Mouse (Mus musculus) kidney, adult 2 months (tissue): ENCODE measurements around the gene Man1a. TPM values are rescaled to one million over a fixed set of nuclear protein-coding genes. Genes with fewer than 3 reads are reported as not detected.

Experiments used
- DNase-seq: peaks from one replicate; pipeline ENCODE4 v3.0.0; 2021
- H3K27ac ChIP-seq: fragments of 200-500 bp; 2 replicates; pipeline ENCODE4 v1.5.1; 2012; ENCODE audit warnings: low read depth, low read length, control low read depth, inconsistent platforms; ENCODE audit not compliant: insufficient read depth
- H3K27me3 ChIP-seq: fragments of 200-500 bp; replicated peaks from 2 replicates; pipeline ENCODE4 v1.6.1; 2012; ENCODE audit warnings: mild to moderate bottlenecking, moderate library complexity, low read length, inconsistent platforms; ENCODE audit not compliant: control insufficient read depth, insufficient read depth
- H3K36me3 ChIP-seq: fragments of 200-500 bp; 2 replicates; pipeline ENCODE4 v1.6.1; 2012; ENCODE audit warnings: mild to moderate bottlenecking, moderate library complexity, low read length, inconsistent platforms; ENCODE audit not compliant: control insufficient read depth, insufficient read depth
- H3K4me1 ChIP-seq: fragments of 200-500 bp; 2 replicates; pipeline ENCODE4 v1.6.1; 2011; ENCODE audit warnings: low read length; ENCODE audit not compliant: control insufficient read depth, insufficient read depth
- H3K4me3 ChIP-seq: fragments of 200-500 bp; 2 replicates; pipeline ENCODE4 v1.5.1; 2011; ENCODE audit warnings: mild to moderate bottlenecking, low read depth, low read length, control low read depth; ENCODE audit not compliant: insufficient read depth
- CTCF ChIP-seq: fragments of 200-500 bp; conservative IDR thresholded peaks from 2 replicates; pipeline ENCODE4 v1.5.1; 2011; ENCODE audit warnings: low read depth, mild to moderate bottlenecking, control low read depth, low read length, moderate library complexity, mixed read lengths; ENCODE audit not compliant: insufficient read depth, insufficient read length
- POLR2A ChIP-seq: fragments of 200-500 bp; IDR thresholded peaks from one replicate; pipeline ENCODE4 v1.6.1; 2011; ENCODE audit warnings: low read depth, low read length, control low read depth
- WGBS: fragments of 180-500 bp; shearing (Covaris S2); methylation state at CpG from one replicate; pipeline ENCODE4 v1.1.7; 2018; 5-methylcytosine and 5-hydroxymethylcytosine counted together
- polyA plus RNA-seq: library from polyadenylated mRNA; depleted of rRNA; stranded (reverse); fragments of >200 nt; gene quantifications from 2 replicates; pipeline ENCODE4 v1.2.3, GENCODE M21; 2012

The Man1a gene
- polyA plus RNA-seq, 1 experiment, result 33.4 TPM

- H3K27me3 ChIP-seq, result no peaks in the 10 kb centered on the region
- H3K4me1 ChIP-seq, result peaks cover 12% of the 10 kb centered on the region; the same call in 1 of the 2 replicates
- peak; percentile 71 for DNase-seq
- H3K27ac ChIP-seq, result peak overlapping the region; percentile 36
- TF ChIP-seq POLR2A, result no peak
- no peak for TF ChIP-seq CTCF
- no peaks in the 10 kb centered on the region for H3K36me3 ChIP-seq
- WGBS, result 5% methylated on average over 14 of the region's 14 CpGs
- H3K4me3 ChIP-seq, result peak overlapping the region; percentile 80
Measured at GRCm38 (mm10) chr10:54074247-54074608, 2.2 kb downstream of the Man1a start.

- Histone ChIP-seq H3K27ac (peak overlapping the region; percentile 36), H3K4me1 (peaks cover 12% of the 10 kb centered on the region; the same call in 1 of the 2 replicates)
- 41% methylated on average over 6 of the region's 6 CpGs for WGBS
Measured at GRCm38 (mm10) chr10:54073641-54074203, 2.7 kb downstream of the Man1a start.

GRCm38 (mm10) chr10:54072336-54072735 lies 4.1 kb downstream of the Man1a start:
- no peak overlapping the region for H3K4me3 ChIP-seq
- no peak overlapping the region for H3K27ac ChIP-seq
- TF ChIP-seq CTCF (no peak), POLR2A (no peak)
- no peaks in the 10 kb centered on the region for H3K27me3 ChIP-seq
- H3K4me1 ChIP-seq, result peaks cover 12% of the 10 kb centered on the region; the same call in 1 of the 2 replicates
- no peaks in the 10 kb centered on the region for H3K36me3 ChIP-seq
- DNase-seq, result no peak
- 83% methylated on average over 2 of the region's 2 CpGs for WGBS

More at GRCm38 (mm10) chr10:54073641-54074203, 2.7 kb downstream of the Man1a start:
- peak overlapping the region; percentile 80 for H3K4me3 ChIP-seq
- no peaks in the 10 kb centered on the region for H3K27me3 ChIP-seq
- H3K36me3 ChIP-seq, result no peaks in the 10 kb centered on the region
- no peak for TF ChIP-seq CTCF
- no peak for TF ChIP-seq POLR2A
- DNase-seq, result peak; percentile 63

GRCm38 (mm10) chr10:54070496-54070895 lies 5.9 kb downstream of the Man1a start:
- Histone ChIP-seq H3K36me3 (no peaks in the 10 kb centered on the region; the same call in 1 of the 2 replicates), H3K4me3 (no peak overlapping the region), H3K27ac (no peak overlapping the region), H3K4me1 (peaks cover 7% of the 10 kb centered on the region; the same call in 1 of the 2 replicates), H3K27me3 (no peaks in the 10 kb centered on the region)
- DNase-seq, result no peak
- WGBS, result 83% methylated on average over 5 of the region's 5 CpGs
- TF ChIP-seq CTCF (no peak), POLR2A (no peak)

- no peak overlapping the region for H3K4me3 ChIP-seq
- no peak overlapping the region for H3K27ac ChIP-seq
- no peak for DNase-seq
- TF ChIP-seq CTCF (no peak), POLR2A (no peak)
- no peaks in the 10 kb centered on the region; the same call in 1 of the 2 replicates for H3K36me3 ChIP-seq
- 96% methylated on average over 5 of the region's 5 CpGs for WGBS
- peaks cover 7% of the 10 kb centered on the region; the same call in 1 of the 2 replicates for H3K4me1 ChIP-seq
- no peaks in the 10 kb centered on the region for H3K27me3 ChIP-seq
Measured at GRCm38 (mm10) chr10:54069412-54069811, 7.0 kb downstream of the Man1a start.

- Histone ChIP-seq H3K27ac (no peak overlapping the region), H3K36me3 (no peaks in the 10 kb centered on the region; the same call in 1 of the 2 replicates), H3K27me3 (no peaks in the 10 kb centered on the region), H3K4me3 (no peak overlapping the region), H3K4me1 (peaks cover 3% of the 10 kb centered on the region; the same call in 1 of the 2 replicates)
- DNase-seq, result no peak
- no peak for TF ChIP-seq CTCF
- no peak for TF ChIP-seq POLR2A
Measured at GRCm38 (mm10) chr10:54066683-54067082, 9.7 kb downstream of the Man1a start.

- TF ChIP-seq CTCF (no peak), POLR2A (no peak)
- Histone ChIP-seq H3K27ac (no peak overlapping the region), H3K4me3 (no peak overlapping the region), H3K27me3 (no peaks in the 10 kb centered on the region), H3K4me1 (no peaks in the 10 kb centered on the region), H3K36me3 (no peaks in the 10 kb centered on the region; the same call in 1 of the 2 replicates)
- no peak for DNase-seq
- WGBS, result 71% methylated on average over 8 of the region's 8 CpGs
Measured at GRCm38 (mm10) chr10:54063551-54064260, 12.7 kb downstream of the Man1a start.
